Mouse (Mus musculus) MEL-GATA-1-ER (cell line): ENCODE measurements around the gene Palld.

Experiments used
- DNase-seq: peaks from one replicate; pipeline ENCODE4 v3.0.0-alpha.2; 2012; ENCODE audit warnings: low read depth; ENCODE audit errors: extremely low read depth

Gene Palld

GRCm38 (mm10) chr8:61589972-61590391 lies 312.5 kb downstream of the Palld start:
- DNase-seq, result no peak

DNA sequence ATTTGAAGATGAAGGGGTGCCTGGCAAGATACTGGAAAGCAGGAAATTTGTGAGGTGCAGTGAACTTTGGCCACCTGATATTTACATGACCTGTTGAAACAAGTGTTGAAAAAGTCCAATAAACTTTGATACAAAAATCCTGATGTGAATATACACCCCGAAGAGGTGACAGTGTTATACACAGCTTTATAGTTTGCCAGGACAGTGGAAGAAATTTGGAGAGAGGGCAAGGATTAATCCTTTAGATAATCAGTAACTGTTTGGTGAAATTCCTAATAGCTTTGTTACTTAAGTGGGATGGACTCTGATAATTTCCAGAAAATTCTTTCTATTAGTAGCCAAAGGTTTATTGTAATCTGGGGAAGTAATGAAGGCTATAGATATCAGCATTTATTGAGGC lies 314.2 kb downstream of the Palld start:
- DNase-seq, result no peak

GRCm38 (mm10) chr8:61587731-61588130 lies 314.8 kb downstream of the Palld start:
- DNase-seq, result no peak

- DNase-seq, result no peak
Observed at GRCm38 (mm10) chr8:61586529-61586928, 316.0 kb downstream of the Palld start.

DNA sequence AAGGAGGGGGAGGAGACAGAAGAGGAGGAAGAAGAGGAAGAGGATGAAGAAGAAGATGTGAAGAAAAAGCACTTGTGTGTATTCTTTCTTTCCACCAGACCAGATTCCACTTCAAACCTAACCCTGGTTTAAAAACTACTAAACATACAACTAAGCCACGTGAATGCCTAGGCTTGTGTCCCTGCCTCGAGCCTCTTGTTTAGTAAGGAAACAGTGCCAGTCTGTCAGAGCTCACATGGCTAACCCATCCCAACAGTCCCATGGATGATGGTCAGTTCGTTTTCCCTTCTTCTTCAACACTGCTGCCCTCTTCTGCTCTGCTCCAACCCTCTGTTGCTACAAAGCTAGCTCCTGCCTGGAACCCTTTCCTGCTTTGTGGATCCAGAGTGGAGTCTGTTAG lies 316.7 kb downstream of the Palld start:
- DNase-seq, result no peak

DNA sequence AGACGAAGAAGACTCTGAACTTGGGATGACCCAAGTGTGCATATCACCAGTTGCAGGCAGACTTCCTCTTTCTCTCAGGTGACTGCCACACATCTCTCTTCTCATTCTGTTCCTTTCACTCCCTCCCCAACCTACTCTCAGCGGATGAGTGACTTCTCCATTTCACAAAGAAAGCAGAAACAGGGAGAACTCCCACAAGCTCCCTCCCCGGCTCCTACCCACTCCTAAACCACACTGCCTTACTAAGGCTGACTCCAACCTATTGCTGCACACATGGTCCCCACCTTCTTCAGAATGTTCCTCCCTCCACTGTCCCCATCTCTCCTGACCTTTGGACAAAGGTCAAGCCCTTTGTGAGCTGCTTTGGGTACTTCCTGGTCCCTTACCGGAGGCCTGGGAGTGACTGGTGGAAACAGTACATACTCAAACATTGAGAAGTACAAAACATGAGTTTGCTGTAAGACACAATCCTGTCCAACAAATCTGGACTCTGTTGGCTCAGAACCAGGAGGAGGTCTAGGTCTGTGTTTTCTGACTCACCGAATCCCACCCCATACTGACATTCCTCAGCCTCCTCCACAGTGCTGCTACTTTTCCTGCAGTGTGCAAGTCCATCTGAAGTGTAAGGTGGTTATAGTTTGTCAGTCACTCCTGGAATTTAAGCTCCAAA lies 317.6 kb downstream of the Palld start:
- peak; percentile 71 for DNase-seq

DNA sequence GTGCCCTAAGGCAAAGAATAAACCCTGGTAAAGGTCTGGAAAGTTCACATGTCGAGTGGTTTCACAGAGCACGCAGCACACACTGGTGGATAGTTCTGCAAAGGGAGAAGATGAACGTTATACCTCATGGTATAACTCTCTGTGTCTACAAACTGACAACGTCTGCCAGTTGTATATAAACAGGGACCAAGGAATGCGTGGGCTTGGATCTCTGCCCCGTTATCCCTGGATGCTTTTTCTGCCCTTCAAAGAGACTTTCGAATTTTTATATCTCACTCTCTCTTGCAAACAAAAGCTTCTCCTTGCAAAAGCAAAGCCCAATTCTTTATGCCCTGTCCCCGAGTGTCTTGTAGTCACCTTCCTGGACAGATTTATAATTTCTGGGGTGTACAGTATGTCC lies 319.9 kb downstream of the Palld start:
- DNase-seq, result no peak

DNA sequence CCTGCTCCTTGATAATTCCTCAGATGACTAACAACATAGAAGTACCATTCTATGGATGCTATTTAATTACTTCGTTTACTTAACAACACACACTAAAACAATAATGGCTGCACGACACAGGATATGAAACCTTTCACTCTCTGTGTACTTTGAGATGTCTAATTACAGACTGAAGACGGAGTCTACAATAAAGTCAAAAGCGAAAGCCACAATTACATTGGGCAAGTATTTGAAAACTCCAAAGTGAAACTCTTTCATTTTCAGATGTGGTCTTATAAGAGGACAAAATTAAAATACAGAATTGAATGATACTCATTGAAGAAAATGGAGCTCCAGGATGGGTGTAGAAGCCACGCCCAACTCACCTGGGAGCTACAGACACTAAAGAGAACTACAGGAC lies 321.2 kb downstream of the Palld start:
- no peak for DNase-seq

GRCm38 (mm10) chr8:61579831-61580230 lies 322.7 kb downstream of the Palld start:
- no peak for DNase-seq

DNA sequence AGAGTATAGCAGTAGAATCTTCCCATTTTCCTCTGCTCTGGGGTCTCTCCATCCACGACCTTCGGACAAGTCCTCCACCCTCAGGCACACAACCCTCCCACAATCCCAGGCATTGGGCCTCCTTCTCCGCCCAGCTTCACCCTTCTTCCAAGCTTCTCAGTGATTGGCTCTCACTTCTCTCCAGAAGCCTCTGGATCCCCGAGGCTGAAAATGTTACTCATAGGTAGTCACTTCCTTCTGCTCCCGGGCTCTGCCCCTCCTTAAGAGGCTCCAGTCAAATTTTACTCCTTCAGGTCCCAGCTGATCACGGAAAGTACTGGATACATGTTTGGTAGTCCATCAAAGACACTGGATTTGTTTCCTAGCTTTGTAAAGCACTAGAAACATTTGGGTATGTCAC lies 323.7 kb downstream of the Palld start:
- no peak for DNase-seq

GRCm38 (mm10) chr8:61575096-61575653 lies 327.3 kb downstream of the Palld start:
- DNase-seq, result no peak

DNA sequence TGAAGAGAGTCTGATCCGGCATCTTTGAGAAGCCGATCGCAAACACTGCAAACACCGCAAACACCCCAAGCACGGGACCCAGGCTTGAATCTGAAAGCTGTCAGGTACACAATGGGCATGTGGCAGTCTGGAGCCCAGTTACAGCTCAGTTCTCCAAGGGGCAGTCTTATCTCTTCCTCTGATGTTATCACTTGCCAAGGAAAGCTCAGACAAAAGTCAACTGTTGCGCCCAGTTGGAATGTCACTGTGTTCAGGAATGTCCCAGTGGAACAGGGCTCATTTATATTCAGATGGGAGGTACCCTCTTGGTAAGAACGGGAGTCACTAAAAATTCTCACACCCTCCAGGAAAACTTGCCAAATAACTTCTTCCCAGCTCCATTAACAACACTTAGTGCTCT lies 328.0 kb downstream of the Palld start:
- no peak for DNase-seq

DNA sequence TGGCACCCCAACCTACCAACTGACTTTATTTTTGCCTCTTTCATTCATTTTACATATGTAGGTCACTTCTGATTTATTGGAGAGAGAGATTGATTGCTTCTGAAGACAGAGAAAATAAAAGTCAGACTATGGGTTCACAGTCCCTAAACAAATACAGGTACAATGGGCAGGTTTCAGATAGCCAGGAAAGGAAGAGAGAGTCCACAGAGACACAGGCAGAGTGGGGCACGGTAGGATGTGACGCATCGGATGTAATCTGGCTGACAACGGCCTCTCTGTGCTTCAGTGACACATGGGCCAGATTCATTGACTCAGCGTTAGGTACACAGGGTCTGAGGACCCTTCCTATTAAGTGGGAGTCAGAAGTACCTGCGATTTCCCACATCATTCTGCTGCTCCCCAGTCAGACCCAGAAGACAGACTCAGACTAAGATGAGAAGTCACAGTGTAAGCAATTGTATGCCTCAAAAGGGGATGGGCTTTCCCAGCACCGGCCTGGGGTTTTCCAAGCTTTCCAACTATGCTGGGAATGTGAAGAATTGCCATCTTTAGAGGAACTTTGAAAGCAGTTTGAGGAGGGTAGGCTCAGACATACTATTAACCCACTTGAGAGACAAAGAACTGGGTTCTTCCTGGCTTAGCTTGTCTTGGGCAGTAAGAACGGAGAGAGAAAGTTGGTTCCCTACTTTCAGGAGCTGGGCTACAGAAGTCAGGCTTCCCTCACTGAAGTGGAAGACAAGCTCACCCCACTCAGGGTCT lies 329.1 kb downstream of the Palld start:
- DNase-seq, result no peak

DNA sequence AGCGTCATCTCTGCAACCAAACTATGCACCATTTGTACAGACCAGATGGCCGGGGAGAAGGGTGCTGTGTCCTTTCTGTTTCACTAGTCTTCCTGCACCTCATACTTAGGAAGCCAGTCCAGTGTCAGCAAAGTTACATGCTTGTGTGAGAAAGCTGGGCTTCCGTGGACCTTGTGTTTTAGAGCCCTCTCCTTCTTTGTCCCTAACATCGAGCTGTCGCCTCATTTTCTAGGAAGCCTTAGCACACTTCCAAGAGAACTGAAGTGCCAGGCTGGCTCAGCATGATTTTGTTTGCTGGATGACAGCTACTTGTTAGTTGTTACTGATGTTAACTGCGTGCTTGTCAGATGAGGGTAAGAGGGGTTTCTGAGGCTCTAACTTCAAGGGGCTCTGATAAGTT lies 329.8 kb downstream of the Palld start:
- no peak for DNase-seq

GRCm38 (mm10) chr8:61570637-61571036 lies 331.9 kb downstream of the Palld start:
- no peak for DNase-seq

GRCm38 (mm10) chr8:61569721-61570120 lies 332.8 kb downstream of the Palld start:
- no peak for DNase-seq

- DNase-seq, result no peak
Observed at GRCm38 (mm10) chr8:61569211-61569610, 333.3 kb downstream of the Palld start.

- DNase-seq, result no peak
Observed at GRCm38 (mm10) chr8:61563378-61563777, 339.1 kb downstream of the Palld start.

GRCm38 (mm10) chr8:61562626-61563025 lies 339.9 kb downstream of the Palld start:
- no peak for DNase-seq

GRCm38 (mm10) chr8:61561220-61561619 lies 341.3 kb downstream of the Palld start:
- no peak for DNase-seq

DNA sequence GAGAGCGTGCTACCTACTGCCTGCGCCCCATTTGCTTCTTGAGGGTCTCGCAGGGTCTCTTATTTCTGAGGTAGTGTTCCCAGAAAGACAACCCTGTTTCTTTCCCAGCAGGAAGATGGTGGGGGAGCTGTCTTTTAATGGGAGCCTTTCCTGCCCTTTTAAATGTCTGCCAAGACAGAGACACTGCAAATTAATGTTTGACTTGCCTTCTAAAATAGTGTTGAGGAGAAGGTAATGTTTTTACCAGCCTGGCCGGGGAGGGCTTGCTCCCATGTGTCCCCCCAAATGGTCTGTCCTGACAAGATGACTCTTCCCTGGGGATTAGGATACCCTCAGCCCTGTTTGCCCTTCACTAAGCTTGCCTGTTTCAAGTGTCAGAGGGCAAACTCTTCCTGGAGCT lies 342.5 kb downstream of the Palld start:
- no peak for DNase-seq

DNA sequence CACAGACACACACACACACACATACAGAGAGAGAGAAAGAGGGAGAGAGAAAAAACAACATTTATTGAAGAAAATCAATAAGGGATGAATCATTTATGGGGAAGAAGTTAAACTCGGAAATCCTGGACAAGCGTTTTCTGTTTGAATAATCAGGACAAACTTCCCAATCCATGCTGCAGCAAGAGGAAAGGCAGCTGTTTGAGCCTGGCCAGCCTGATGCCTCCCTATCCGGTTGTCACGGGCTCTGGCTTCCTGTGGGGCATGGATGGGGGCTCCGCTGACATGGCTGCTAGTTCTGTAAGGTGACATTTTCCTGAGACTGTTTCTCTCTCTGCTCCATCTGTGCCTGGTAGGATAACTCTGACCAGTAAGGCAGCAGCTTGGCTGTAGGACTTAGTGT lies 343.0 kb downstream of the Palld start:
- no peak for DNase-seq
